Mouse (Mus musculus): Measurements from ENCODE around the gene Psmc1. TPM values are rescaled to one million over a fixed set of nuclear protein-coding genes. Genes with fewer than 3 reads are reported as not detected.
A peak's percentile ranks its signal among the peaks of the same experiment; 100 is the strongest.

Psmc1 gene
- total RNA-seq (2014; fragmentation: Nextera tagmentation) (198 and 227 TPM in 2 replicates), total RNA-seq (2017) (293 and 383 TPM in 2 replicates)

- peak; percentile 90 for ATAC-seq (replicated peaks; ENCODE audit: low FRiP score, low TSS enrichment, poor library complexity, severe bottlenecking)
These were observed at the start of gene Psmc1 for GRCm38 (mm10) chr12:100109986-100110696. Gene Psmc1 (plus strand): TSS chr12:100110154.

- ATAC-seq (replicated peaks; ENCODE audit: low FRiP score, low TSS enrichment, poor library complexity, severe bottlenecking): no peak
These were observed 48.9 kb upstream of the Psmc1 start for GRCm38 (mm10) chr12:100061071-100061470.

GRCm38 (mm10) chr12:100061826-100062225 is 48.1 kb upstream of the Psmc1 start:
- ATAC-seq (replicated peaks; ENCODE audit: low FRiP score, low TSS enrichment, poor library complexity, severe bottlenecking): no peak

- no peak for ATAC-seq (replicated peaks; ENCODE audit: low FRiP score, low TSS enrichment, poor library complexity, severe bottlenecking)
These were observed 47.4 kb upstream of the Psmc1 start for GRCm38 (mm10) chr12:100062584-100062983.

DNA sequence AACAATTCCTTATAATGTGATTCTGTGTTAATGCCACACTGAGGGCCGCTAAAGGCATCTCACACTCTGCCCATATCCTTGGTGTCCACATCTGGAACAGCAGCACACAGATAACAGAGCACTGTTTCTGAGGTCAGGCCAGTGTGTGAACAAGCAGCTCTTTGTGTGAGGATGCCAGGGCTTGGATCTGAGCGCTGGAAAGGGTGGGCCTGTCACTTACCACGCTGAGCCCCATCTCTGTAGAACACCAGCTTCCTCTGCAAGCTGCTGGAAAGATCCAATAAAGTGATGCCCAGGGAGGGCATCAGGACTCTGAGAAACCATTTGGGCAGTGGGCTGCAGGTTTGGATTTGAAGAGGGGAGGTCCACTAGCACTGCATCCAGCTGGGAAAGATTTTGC is 44.8 kb upstream of the Psmc1 start:
- no peak for ATAC-seq (replicated peaks; ENCODE audit: low FRiP score, low TSS enrichment, poor library complexity, severe bottlenecking)

GRCm38 (mm10) chr12:100067477-100067876 is 42.5 kb upstream of the Psmc1 start:
- ATAC-seq (replicated peaks; ENCODE audit: low FRiP score, low TSS enrichment, poor library complexity, severe bottlenecking): no peak

GRCm38 (mm10) chr12:100073201-100073672 is 36.7 kb upstream of the Psmc1 start:
- ATAC-seq (replicated peaks; ENCODE audit: low FRiP score, low TSS enrichment, poor library complexity, severe bottlenecking): no peak

GRCm38 (mm10) chr12:100075715-100076114 is 34.2 kb upstream of the Psmc1 start:
- ATAC-seq (replicated peaks; ENCODE audit: low FRiP score, low TSS enrichment, poor library complexity, severe bottlenecking): no peak

GRCm38 (mm10) chr12:100079636-100080286 is 30.2 kb upstream of the Psmc1 start:
- no peak for ATAC-seq (replicated peaks; ENCODE audit: low FRiP score, low TSS enrichment, poor library complexity, severe bottlenecking)

- no peak for ATAC-seq (replicated peaks; ENCODE audit: low FRiP score, low TSS enrichment, poor library complexity, severe bottlenecking)
These were observed 21.9 kb upstream of the Psmc1 start for GRCm38 (mm10) chr12:100088026-100088425.

DNA sequence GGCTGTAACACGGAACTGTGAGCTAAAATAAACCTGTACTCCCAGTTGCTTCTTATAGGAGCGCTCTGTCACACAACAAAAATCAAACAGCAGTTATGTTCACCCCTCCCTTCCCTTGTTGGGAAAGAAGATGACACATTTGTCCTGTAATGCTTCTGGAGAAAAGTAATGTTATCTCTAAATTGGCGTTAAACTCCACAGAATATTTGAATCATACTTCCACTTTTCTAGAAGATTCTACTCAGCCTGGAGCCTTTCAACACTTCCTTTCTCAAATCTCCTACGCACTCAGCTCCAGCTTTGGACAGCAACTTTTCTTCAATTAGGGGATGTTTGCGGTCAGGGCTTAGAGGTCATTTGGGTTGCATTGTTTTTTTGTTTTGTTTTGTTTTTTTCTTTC is 20.7 kb upstream of the Psmc1 start:
- ATAC-seq (replicated peaks; ENCODE audit: low FRiP score, low TSS enrichment, poor library complexity, severe bottlenecking): no peak

GRCm38 (mm10) chr12:100090750-100091149 is 19.2 kb upstream of the Psmc1 start:
- no peak for ATAC-seq (replicated peaks; ENCODE audit: low FRiP score, low TSS enrichment, poor library complexity, severe bottlenecking)

DNA sequence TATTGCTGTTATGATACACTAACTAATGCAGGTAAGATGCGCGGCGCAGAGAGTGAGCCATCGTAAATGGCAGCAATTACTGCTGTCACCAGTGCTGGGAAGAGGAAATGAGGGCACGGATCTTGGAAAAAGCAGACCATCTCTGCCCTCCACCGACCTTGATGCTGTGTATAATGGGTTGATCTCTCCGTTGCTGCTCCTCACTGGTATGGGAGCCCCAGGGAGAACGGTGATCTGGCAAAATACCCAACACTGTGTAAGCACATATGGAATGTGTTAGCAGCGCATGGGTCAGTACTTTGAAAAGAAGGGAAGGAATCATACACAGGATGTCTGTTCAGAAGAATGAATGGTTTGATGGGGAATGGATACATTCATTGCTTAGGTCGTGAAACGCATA is 16.9 kb upstream of the Psmc1 start:
- no peak for ATAC-seq (replicated peaks; ENCODE audit: low FRiP score, low TSS enrichment, poor library complexity, severe bottlenecking)

- ATAC-seq (replicated peaks; ENCODE audit: low FRiP score, low TSS enrichment, poor library complexity, severe bottlenecking): 0 out of 2 replicates have a peak, but pooled peaks have one; percentile 34
These were observed 9.8 kb upstream of the Psmc1 start for GRCm38 (mm10) chr12:100099971-100100706.

- no peak for ATAC-seq (replicated peaks; ENCODE audit: low FRiP score, low TSS enrichment, poor library complexity, severe bottlenecking)
These were observed 9.3 kb upstream of the Psmc1 start for GRCm38 (mm10) chr12:100100707-100101030.

- no peak for ATAC-seq (replicated peaks; ENCODE audit: low FRiP score, low TSS enrichment, poor library complexity, severe bottlenecking)
These were observed 8.3 kb upstream of the Psmc1 start for GRCm38 (mm10) chr12:100101651-100102050.

GRCm38 (mm10) chr12:100104530-100104929 is 5.4 kb upstream of the Psmc1 start:
- ATAC-seq (replicated peaks; ENCODE audit: low FRiP score, low TSS enrichment, poor library complexity, severe bottlenecking): no peak

- ATAC-seq (replicated peaks; ENCODE audit: low FRiP score, low TSS enrichment, poor library complexity, severe bottlenecking): 0 out of 2 replicates have a peak, but pooled peaks have one; percentile 29
These were observed 3.6 kb upstream of the Psmc1 start for GRCm38 (mm10) chr12:100106275-100106895.

GRCm38 (mm10) chr12:100107436-100107835 is 2.5 kb upstream of the Psmc1 start:
- no peak for ATAC-seq (replicated peaks; ENCODE audit: low FRiP score, low TSS enrichment, poor library complexity, severe bottlenecking)

DNA sequence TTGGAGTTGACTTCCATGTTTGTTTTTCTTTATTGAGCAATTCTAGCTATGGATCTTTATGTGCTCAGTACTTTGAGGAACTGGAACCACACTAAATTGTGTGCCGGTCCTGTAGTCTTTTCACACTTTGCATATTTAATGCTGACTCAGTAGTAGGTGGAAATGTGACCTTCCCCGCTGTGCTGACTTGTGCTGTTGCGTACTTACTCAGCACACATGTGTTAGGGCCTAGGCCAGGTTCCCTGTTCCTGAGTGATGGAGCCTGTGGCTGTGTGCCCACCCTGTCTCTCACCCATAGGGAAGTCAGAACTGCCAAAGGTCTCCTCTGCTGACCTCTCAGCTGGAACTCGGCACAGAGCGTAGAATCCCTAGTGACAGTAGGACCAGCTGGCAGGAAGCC is 6.0 kb downstream of the Psmc1 start:
- ATAC-seq (replicated peaks; ENCODE audit: low FRiP score, low TSS enrichment, poor library complexity, severe bottlenecking): no peak
